Mouse (Mus musculus): ENCODE measurements around the gene Gm37240.

DNA sequence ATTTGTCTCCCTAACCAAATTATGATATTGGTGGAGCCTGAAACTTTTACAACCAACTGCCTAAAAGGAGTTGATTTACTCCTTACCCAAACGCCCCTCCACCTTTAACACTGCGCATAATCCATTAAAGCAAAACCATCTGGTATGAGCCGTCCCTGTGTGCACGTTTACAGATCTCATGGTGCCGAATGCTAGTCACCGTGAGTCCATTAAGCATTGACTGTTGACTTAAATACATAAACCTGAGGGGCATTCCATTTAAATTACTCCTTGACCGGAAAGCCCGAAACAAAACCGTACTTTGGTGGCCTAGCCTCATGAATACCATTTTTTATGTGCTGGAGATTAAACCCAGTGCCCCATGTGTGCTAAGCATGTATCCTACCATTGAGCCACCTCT, 40.0 kb upstream of the Gm37240 start:
- no peak for TF ChIP-seq POLR2A (IDR thresholded peaks at IDR 0.05; ENCODE audit: borderline replicate concordance, extremely low read depth, insufficient read depth, insufficient read length, poor library complexity, severe bottlenecking)
- TF ChIP-seq CTCF (IDR thresholded peaks at IDR 0.05; ENCODE audit: borderline replicate concordance, extremely low read depth, insufficient read depth, insufficient read length): no peak
